Mouse (Mus musculus) T-helper 1 cell (primary cell): ENCODE results near the gene Ncam2.
"Not testable (repeated sequence)": the region's sequence is repeated elsewhere in the genome, so short reads cannot be mapped to it uniquely, and the experiment has no call there.

Experiments
- in situ Hi-C: fragments of 300-600 bp; cut with MboI, MseI; formaldehyde crosslinking; loops from one replicate; pipeline ENCODE4 v1.15.1; 2025; ENCODE audit warnings: high pct_unique_total_duplicates

Gene Ncam2

DNA sequence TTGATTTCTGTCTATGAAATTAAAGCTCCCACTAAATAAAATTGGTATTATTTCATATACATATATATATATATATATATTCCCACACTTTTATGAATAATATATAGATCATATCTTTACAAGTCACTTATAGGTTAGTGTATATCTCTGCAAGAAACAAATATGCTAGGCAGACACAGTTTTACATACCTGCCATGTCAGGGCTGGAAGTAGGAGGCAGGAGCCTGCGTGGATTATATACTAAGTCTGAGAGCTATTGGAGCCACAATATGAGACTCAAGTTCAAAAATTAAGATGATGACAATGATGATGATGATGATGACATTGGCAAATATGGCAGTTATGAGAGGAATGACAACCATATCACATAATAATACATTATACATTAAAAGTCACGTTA lies 85.4 kb downstream of the Ncam2 start:
- in situ Hi-C loops, result no loop called here

DNA sequence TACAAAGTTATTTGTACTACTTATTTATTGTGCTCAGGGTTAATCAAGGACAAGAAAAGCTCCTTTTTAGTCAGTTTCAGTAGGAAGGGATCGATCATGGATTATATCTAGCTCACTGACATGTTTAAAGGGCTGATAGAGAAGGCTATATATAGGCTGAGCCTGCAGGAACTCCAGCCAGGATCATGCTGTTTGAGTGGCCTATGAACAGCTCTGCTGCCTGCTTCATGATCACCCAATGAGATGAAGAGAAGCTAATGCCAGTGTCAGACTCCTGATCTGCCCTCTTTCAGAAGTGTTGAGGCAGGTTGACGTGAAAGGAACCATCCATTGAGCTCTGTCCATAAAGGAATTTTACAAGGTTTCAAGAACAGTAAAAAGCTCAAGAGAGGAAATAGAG lies 103.3 kb downstream of the Ncam2 start:
- in situ Hi-C loops, result no loop called here

DNA sequence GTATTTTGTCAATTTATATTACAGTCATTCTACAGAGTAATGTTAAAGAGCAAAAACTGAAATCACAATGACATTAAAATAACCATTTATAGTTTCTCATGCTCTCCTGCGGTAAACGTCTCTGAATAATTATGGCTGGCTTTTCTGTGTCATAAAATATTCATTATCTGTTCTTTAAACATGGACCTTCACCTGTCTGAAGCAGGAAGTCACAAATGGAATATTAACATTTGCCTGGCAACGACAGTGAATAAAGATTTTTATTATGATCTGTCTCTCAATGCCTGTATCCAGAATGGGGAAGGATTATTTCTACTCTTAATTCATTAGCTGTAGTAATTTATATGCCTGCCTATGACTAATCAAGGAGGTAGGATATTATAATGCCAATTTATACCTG lies 108.7 kb downstream of the Ncam2 start:
- in situ Hi-C loops, result no loop called here

DNA sequence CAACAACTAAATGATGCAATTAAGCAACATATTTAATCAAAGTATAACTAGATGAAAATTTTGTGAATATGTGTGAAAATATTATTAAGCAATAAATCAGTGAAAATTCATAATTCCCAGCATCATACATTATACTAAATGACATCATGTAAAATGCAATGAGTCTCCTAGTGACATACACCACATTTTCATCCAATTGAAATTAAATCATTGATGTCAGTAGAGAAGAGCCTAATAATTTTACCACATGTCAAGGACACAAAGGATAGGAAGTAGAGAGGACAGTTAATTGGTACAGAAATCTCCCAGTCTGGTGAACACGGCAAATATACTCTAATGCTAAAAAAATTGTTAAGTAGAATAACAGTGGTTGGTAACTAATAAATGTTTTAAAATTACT lies 118.5 kb downstream of the Ncam2 start:
- in situ Hi-C loops, result no loop called here

DNA sequence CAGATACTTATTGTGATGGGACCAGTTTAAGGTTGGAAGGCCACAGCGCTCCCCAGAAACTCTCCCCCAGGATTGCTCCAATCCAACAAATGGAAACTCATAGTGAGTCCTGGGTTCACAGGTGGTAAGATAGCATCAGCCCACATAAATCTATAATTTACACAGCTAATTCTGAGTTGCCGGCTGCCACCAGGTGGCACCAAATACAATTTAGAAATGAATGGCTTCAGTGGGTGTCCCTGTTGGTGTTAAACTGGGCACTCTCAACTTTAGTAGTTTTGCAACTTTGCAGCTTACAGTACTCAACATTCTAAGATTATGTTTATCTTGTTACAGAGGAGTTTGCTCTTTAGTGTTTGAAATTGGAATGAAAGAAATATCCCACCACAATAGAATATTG lies 130.0 kb downstream of the Ncam2 start:
- in situ Hi-C loops, result no loop called here

DNA sequence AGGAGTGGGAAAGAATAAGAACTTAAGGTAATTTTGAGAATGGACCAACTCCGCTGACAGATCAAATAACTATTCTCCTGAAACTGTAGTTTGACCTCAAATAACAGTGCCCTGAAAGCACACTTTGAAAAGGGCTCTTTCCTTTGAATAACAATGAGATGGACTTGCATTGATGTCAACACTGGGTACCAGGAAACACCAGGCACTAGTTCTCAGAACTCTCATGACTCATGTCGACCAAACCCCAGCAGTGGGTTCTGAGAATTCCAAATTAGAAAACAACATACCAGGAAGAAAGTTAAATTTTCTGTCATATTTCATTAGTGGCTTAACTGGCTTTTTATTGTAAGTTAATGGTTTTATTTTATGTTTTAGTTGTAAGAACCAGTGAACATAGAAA lies 165.4 kb downstream of the Ncam2 start:
- in situ Hi-C loops, result no loop called here

DNA sequence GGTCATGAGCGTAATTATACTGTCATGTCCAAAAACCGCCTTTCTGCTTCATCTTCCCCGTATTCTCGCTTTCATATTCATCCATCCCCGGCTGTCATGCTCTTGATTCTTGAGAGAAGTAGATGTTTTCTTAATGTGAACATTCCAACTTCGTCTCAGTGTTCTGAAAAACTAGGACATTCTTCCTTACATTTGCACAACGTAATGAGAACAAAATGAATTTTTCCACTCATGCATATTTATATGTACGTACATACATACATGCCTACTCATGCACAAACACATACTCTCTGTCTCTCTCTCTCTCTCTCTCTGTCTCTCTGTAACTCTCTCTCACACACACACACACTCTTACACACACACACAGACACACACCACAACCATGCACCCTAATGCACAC lies 173.7 kb downstream of the Ncam2 start:
- in situ Hi-C loops, result no loop called here

DNA sequence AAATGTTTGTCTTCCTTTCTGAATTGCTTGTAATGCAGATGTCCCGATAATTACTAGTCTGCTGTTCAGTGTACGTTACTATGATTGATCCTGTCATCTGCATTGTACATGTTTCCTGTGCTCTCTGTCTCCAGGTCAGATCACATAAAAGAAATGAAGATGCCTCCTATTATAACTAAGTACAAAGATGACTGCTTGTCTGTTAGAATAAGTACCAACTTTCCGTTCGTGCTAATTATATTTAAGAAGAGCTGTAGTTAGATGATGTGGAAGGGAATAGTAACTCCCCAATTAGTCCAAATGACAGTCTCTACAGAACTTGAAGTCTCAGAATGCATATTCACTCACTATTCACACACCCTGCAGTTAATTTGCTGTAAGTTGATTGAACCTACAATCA lies 179.9 kb downstream of the Ncam2 start:
- in situ Hi-C loops, result no loop called here

DNA sequence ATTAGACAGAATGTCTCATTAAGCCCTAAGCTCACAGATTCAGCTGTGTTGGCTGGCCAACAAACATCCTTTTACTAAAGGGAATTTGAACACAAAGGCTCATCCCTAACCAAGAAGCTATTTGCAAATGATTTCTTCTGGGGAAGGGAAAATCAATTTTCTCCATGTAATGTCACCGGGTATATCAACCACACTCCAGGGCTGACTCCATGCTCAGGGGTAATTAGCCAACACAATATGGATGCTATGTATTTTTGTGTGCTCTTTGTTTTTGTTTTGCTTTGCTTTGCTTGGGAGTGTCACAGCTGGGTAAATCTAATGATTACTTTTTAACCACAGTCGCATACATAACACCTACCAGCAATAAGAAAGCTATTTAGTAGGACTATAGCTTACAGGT lies 188.1 kb downstream of the Ncam2 start:
- in situ Hi-C loops, result no loop called here

DNA sequence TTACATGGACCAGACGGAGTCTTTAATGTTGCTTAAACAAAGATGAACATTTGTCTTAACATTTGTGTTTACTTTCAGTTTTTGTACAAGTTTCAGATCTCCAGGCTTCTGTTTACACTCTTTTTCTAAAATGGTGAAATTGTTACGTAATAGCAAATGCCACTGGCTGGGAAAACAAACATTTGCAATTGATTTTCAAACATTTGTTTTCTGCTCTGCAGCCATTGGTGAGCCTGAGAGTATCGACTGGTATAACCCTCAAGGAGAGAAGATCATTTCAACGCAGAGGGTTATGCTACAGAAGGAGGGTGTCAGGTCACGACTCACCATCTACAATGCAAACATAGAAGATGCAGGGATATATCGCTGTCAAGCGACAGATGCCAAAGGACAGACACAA lies 234.1 kb downstream of the Ncam2 start:
- in situ Hi-C loops, result no loop called here

DNA sequence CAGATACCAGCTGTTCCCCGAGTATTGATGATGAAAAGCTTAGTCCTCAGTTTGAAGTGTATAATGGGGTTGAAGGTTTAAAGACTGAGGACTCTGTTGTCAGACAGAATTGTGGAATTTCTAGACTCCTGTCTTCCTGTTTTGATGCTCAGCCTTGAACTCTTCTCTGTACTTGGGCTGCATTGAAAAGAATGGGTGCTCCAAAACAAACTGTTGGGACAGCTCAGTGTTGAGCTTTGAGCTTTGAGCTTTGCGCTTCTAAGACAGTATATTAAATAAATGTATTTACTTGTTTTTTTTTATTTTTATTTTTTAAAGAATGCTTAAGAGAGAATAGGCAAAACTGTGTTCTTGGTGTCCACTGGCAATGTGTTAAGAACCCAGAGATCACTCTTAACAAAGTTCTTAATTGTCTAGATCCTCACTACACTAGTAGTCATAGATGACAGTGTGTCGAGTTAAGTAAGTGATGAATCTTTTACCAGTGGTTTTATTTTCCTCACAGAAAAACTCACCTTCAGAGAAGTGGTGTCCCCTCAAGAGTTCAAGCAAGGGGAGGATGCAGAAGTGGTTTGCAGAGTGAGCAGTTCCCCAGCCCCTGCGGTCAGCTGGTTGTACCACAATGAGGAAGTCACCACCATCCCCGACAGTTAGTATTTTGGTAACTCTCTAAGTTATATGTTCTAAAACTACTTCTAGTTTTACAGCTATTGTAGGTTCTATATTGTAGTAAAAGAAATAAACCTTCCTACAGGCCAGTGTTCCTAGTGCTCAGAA lies 236.8 kb downstream of the Ncam2 start:
- in situ Hi-C loops, result no loop called here

DNA sequence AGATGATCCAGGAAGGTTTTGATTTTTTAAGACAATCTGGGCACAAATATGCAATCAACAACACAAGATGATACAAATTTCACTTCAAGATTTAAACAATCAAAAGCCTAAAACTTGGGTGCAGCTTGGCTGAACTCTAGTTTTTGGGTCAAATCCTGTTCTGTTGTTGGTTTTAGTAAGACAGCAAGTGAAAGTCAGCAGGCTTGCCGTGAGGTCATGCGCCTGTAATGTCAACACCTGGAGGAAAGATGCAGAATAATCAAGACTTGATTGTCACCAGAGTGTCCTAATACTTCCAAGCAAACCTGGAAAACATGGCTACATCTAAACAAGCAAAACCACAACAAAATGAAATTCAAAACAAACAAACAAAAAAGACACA lies 237.4 kb downstream of the Ncam2 start:
- in situ Hi-C loops, result no loop called here

DNA sequence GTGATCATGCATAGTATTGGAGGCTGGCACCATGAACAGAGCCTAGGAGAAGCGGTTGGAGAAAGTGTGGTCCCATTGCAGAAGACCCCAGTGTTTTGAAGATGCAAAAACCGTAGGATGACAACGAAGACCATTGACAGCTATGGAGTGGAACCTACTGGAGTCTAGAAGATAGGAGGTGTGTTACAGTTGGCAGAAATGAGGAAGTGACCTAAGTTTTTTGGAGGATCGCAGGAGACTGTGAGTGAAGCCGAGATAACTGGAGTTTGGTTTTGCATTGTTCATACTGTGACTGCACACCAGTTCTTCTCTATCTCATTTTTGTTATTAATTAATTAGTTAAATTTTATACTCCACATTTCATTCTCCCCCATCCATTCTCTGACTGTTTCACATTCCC lies 250.4 kb downstream of the Ncam2 start:
- in situ Hi-C loops, result no loop called here

DNA sequence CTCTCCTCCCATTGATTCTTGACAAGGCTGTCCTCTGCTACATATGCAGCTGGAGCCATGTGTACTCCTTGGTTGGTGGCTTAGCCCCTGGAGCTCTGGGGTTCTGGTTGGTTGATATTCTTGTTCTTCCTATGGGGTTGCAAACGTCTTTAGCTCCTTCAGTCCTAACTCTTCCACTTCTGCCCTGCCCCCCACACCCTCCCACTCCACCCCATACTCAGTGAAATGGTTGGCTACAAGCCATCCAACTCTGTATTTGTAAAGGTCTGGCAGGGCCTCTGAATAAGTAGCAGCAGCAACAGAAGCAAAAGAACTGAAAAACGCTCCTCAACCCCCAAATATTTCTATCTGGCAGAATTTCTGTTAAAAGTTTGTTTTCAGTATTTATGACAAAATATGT lies 252.5 kb downstream of the Ncam2 start:
- in situ Hi-C loops, result no loop called here

DNA sequence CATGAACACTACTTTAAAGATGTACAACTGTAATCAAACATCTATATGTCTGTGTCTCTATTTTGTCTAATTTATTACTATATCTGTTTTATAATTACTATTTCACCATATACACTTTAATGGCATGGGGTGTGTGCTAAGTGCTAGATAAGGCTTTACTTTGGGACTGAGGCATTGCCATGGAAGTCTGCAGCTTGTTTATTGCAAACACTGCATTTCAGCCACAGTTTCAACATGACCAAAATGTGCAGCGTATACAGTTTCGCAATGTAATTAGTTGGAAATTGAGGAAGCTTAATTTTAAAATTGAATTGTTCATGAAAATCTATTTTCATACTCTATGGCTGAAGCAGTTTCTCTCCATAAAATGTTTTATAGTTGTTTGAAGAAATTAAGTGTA lies 254.0 kb downstream of the Ncam2 start:
- in situ Hi-C loops, result no loop called here

DNA sequence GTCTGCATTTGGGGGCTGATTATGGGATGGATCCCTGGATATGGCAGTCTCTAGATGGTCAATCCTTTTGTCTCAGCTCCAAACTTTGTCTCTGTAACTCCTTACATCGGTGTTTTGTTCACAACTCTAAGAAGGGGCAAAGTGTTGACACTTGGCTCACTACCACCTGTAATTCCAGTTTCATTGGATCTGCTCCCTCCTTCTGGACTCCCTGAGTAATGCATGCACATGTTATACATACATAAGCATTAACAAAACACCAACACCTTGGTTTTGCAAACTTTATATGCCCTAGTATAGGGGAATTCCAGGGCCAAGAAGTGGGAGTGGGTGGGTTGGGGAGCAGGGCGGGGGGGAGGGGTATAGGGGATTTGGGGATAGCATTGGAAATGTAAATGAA lies 262.2 kb downstream of the Ncam2 start:
- in situ Hi-C loops, result not testable (repeated sequence)

DNA sequence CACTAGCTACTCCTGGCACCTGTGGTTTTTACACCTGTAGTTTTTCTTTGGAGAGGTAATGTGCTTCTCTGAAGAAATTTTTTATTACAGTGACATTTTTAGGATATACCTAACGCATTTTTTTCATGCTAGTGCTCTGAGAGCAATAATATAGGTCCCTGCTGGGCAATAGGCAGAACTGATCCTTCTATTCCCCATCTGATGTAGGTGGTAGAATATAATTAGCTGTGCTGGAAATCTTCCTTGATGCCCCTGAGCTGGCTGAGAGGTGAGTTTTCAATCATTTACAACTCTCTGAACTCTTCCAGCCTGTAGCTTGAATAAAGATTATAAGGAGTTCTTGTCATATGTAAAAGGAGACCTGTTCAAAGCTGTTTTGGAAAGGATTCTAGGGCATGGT lies 272.4 kb downstream of the Ncam2 start:
- in situ Hi-C loops, result no loop called here

DNA sequence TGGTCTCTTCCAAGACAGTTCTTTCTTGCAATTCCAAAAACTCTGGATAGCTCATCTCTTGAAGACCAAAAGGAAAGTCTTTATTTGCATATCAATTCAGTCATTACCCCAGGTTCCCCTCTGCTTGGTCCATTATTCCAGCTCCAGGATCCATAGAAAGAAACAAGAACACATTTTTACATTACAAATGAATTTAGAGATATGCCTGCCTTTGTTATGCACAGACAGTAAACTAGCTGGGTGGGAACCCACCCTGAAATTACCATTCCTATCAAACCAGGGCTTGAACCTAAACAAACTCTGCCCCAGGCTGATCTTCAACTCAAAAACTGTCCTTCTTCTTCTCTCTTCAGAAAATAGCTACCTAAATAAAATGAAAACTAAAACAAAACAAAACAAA lies 280.6 kb downstream of the Ncam2 start:
- in situ Hi-C loops, result no loop called here

DNA sequence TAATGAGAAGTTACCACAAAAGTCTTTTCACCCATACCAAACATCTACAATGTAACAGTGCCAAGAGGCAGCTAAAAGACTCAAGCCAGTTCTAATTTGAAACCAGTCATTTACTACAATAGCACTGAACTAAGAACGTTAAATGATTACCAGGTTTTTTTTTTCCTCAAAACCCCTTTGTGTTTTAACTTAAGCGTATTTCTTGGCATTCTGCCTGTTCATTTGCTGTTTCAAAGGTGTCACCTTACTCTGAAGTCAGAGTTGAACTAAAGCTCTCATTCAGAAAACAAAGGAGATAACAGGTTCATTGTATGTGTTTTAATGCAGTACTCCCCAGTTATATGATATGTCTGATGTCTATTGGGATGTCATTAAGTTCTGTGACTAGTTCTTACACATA lies 295.6 kb downstream of the Ncam2 start:
- in situ Hi-C loops, result no loop called here

DNA sequence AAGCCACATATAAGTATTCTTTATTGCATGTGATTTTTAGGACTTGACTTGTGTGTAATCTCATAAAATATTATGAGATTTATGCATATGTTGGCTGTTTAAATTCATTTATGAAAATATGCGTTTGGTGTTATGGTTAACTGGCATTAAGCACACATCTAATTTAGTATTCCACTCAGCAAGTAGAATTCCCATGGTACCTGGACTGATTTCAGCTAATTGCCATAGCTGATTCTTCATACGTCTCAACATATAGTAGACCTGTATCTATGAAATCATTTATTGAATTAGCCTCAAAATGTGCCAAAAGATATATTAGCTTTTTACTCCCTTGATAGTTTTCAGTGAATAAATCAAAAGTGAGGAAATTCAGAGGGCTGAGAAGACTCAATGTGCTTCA lies 302.1 kb downstream of the Ncam2 start:
- in situ Hi-C loops, result no loop called here

DNA sequence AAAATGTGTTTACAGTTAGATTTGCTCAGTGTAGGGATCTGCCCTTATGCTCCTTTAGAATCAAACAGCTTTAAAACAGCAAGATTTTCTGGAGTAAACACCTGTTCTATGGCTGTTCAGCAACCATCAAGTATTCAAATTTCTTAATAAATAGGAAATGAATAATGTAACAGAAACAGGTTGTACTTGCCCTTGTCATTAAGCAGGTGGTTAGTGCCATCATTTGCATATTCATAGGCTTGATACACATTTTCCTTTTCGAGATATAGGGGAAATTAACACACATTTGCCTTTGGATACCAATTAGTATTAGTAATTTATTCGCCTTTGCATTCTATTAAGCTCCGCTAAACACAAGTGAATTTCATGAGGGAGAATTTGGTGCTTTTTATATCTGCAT lies 335.7 kb downstream of the Ncam2 start:
- in situ Hi-C loops, result loop anchor here (10.0 kb wide), 1 partner anchor 331 kb away; the partner anchor contains the start of gene Ncam2

DNA sequence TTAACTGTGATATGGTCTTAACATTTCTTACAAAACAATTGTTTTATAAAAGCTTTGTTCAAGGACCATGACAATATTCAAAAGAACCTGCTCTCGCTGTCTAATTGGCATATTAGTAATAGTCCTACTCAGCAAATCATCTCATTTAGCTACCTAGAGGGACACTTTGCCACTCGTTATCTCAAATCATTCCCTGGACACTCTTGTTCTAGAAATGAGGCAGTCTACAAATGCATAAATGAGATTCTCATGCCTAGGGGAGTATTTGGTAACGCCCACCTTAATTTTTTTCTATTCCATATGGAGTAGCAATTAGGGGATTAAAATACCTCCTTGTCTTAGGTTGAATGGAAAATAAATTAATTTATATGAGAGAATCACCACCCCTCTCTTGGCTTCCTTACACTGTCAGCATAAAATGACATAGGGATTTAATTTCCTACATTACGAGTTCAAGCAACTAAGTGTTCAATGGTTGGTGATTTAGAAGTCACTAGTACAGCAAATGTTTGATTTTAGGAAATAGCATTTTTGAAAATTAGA lies 387.1 kb downstream of the Ncam2 start:
- in situ Hi-C loops, result no loop called here

DNA sequence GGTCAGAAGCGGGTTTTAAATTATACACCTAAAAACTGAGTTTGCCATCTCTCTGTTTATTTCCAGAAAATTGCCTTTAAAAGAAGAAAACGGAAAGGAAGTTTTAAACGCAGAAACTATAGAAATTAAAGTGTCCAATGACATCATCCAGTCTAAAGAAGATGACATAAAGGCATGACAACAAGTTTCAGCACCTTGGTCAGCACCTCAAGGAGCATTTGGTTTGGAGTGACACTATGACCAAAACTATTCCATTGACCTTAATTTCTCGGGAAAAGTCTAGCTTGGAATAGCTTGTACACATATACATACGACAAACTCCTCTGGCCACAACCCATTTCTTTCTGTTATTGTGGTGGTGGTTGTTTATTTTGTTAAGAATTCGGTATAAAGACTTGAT lies 422.8 kb downstream of the Ncam2 start:
- in situ Hi-C loops, result no loop called here

DNA sequence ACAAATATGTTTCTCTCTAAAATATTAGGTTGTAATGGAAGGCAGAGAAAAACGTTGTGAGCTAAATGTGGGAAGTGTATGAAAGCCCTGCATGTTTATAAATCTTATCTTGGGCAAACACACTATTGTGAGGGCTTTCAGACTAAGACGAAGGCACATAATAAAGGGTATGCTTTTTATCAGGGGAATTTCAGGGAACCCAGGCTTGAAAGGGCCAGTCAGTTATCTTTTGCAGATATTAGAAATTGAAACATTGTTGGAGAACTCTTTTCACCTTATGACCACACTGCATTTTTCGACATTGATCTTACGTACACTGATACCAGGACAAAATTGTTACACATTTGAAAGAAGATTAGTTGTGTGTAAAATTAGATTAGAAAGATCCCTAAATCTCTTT lies 423.3 kb downstream of the Ncam2 start:
- in situ Hi-C loops, result no loop called here
